Mouse (Mus musculus) spleen, adult 2 months (tissue): ENCODE data around the gene Rdh16f1. TPM values are rescaled to one million over a fixed set of nuclear protein-coding genes. Genes with fewer than 3 reads are reported as not detected.

Experiments used
- DNase-seq, 2 experiments: peaks; one replicate each; pipeline versions ENCODE4 v3.0.0 to v3.0.0-alpha.2; 2012 to 2021; ENCODE audit warnings: low spot score in 2 of 2, low read depth in 1 of 2
- H3K27ac ChIP-seq: fragments of 200-500 bp; 2 replicates; pipeline ENCODE4 v1.5.1; 2012; ENCODE audit warnings: low read length, inconsistent platforms; ENCODE audit not compliant: insufficient read depth
- H3K27me3 ChIP-seq: fragments of 200-500 bp; 2 replicates; pipeline ENCODE4 v1.6.1; 2012; ENCODE audit warnings: mild to moderate bottlenecking, moderate library complexity, low read length, inconsistent platforms; ENCODE audit not compliant: control insufficient read depth, insufficient read depth
- H3K36me3 ChIP-seq: fragments of 200-500 bp; 2 replicates; pipeline ENCODE4 v1.6.1; 2012; ENCODE audit warnings: mild to moderate bottlenecking, low read length, inconsistent platforms; ENCODE audit not compliant: control insufficient read depth, insufficient read depth
- H3K4me1 ChIP-seq: fragments of 200-500 bp; 2 replicates; pipeline ENCODE4 v1.6.1; 2011; ENCODE audit warnings: inconsistent platforms; ENCODE audit not compliant: control insufficient read depth, insufficient read depth, insufficient read length
- H3K4me3 ChIP-seq: fragments of 200-500 bp; 2 replicates; pipeline ENCODE4 v1.5.1; 2011; ENCODE audit warnings: mild to moderate bottlenecking, inconsistent platforms; ENCODE audit not compliant: insufficient read depth, insufficient read length; ENCODE audit errors: extremely low read depth
- CTCF ChIP-seq: fragments of 200-500 bp; IDR thresholded peaks from 2 replicates; pipeline ENCODE4 v1.5.1; 2011; ENCODE audit warnings: mild to moderate bottlenecking, inconsistent platforms; ENCODE audit not compliant: insufficient read depth, insufficient read length, insufficient replicate concordance; ENCODE audit errors: extremely low read depth
- POLR2A ChIP-seq: fragments of 200-500 bp; IDR thresholded peaks from 2 replicates; pipeline ENCODE4 v1.6.1; 2011; ENCODE audit warnings: low read depth, low read length, inconsistent platforms
- WGBS: fragments of 180-500 bp; shearing (Covaris S2); methylation state at CpG from one replicate; pipeline ENCODE4 v1.1.7; 2018; 5-methylcytosine and 5-hydroxymethylcytosine counted together
- polyA plus RNA-seq: library from polyadenylated mRNA; depleted of rRNA; stranded (reverse); fragments of >200 nt; gene quantifications from 2 replicates; pipeline ENCODE4 v1.2.3, GENCODE M21; 2012

Rdh16f1 gene
- polyA plus RNA-seq, 1 experiment = 0.94 TPM

GRCm38 (mm10) chr10:127728437-127728836 is 31.1 kb upstream of the Rdh16f1 start:
- TF ChIP-seq POLR2A (no peak), CTCF (no peak)
- Histone ChIP-seq H3K27me3 (no peaks in the 10 kb centered on the region), H3K4me3 (no peak overlapping the region), H3K36me3 (no peaks in the 10 kb centered on the region), H3K27ac (no peak overlapping the region), H3K4me1 (no peaks in the 10 kb centered on the region)
- 74% methylated on average over 8 of the region's 8 CpGs for WGBS
- no peak for DNase-seq

- Histone ChIP-seq H3K27me3 (no peaks in the 10 kb centered on the region), H3K36me3 (no peaks in the 10 kb centered on the region), H3K4me1 (no peaks in the 10 kb centered on the region), H3K4me3 (no peak overlapping the region), H3K27ac (no peak overlapping the region)
- no peak for DNase-seq
- no peak for TF ChIP-seq CTCF
- no peak for TF ChIP-seq POLR2A
- 77% methylated on average over 11 of the region's 11 CpGs for whole genome bisulfite sequencing
Measured at GRCm38 (mm10) chr10:127730285-127730932, 29.2 kb upstream of the Rdh16f1 start.

- H3K4me1 ChIP-seq = no peaks in the 10 kb centered on the region
- H3K36me3 ChIP-seq = no peaks in the 10 kb centered on the region
- H3K27ac ChIP-seq = no peak overlapping the region
- TF ChIP-seq POLR2A (no peak), CTCF (no peak)
- H3K4me3 ChIP-seq = no peak overlapping the region
- H3K27me3 ChIP-seq = no peaks in the 10 kb centered on the region
- WGBS = 62% methylated on average over 9 of the region's 9 CpGs
- no peak for DNase-seq
Measured at GRCm38 (mm10) chr10:127730933-127731310, 28.7 kb upstream of the Rdh16f1 start.

GRCm38 (mm10) chr10:127731397-127731796 is 28.2 kb upstream of the Rdh16f1 start:
- Histone ChIP-seq H3K36me3 (no peaks in the 10 kb centered on the region), H3K27me3 (no peaks in the 10 kb centered on the region), H3K27ac (no peak overlapping the region), H3K4me3 (no peak overlapping the region), H3K4me1 (peaks cover 3% of the 10 kb centered on the region; the same call in 1 of the 2 replicates)
- WGBS = 32% methylated on average over 5 of the region's 5 CpGs
- DNase-seq = no peak
- no peak for TF ChIP-seq POLR2A
- no peak for TF ChIP-seq CTCF

- no peak overlapping the region for H3K4me3 ChIP-seq
- 47% methylated on average over 5 of the region's 5 CpGs for WGBS
- peaks cover 17% of the 10 kb centered on the region; the same call in 1 of the 2 replicates for H3K4me1 ChIP-seq
- no peak for DNase-seq
- no peaks in the 10 kb centered on the region for H3K27me3 ChIP-seq
- TF ChIP-seq POLR2A (no peak), CTCF (peak; percentile 15; the same call in 1 of the 2 replicates)
- H3K27ac ChIP-seq = no peak overlapping the region
- H3K36me3 ChIP-seq = no peaks in the 10 kb centered on the region
Measured at GRCm38 (mm10) chr10:127734434-127734833, 25.2 kb upstream of the Rdh16f1 start.

GRCm38 (mm10) chr10:127736266-127736665 is 23.3 kb upstream of the Rdh16f1 start:
- 39% methylated on average over 2 of the region's 2 CpGs for WGBS
- H3K27ac ChIP-seq = peak overlapping the region; percentile 85

GRCm38 (mm10) chr10:127736916-127737315 is 22.7 kb upstream of the Rdh16f1 start:
- WGBS = 25% methylated on average over 4 of the region's 4 CpGs
- Histone ChIP-seq H3K27me3 (no peaks in the 10 kb centered on the region; the same call in 1 of the 2 replicates), H3K27ac (peak overlapping the region; percentile 85), H3K36me3 (peaks cover 3% of the 10 kb centered on the region), H3K4me1 (peaks cover 17% of the 10 kb centered on the region; the same call in 1 of the 2 replicates), H3K4me3 (no peak overlapping the region)
- TF ChIP-seq POLR2A (no peak), CTCF (no peak)
- DNase-seq = peak in 1 of 2 experiments; percentile 60

More at GRCm38 (mm10) chr10:127736266-127736665, 23.3 kb upstream of the Rdh16f1 start:
- no peak overlapping the region for H3K4me3 ChIP-seq
- no peak for TF ChIP-seq POLR2A
- TF ChIP-seq CTCF = no peak
- H3K36me3 ChIP-seq = no peaks in the 10 kb centered on the region
- H3K27me3 ChIP-seq = no peaks in the 10 kb centered on the region; the same call in 1 of the 2 replicates
- peak in 1 of 2 experiments; percentile 12 for DNase-seq
- peaks cover 17% of the 10 kb centered on the region; the same call in 1 of the 2 replicates for H3K4me1 ChIP-seq
